Mouse (Mus musculus) kidney, adult 2 months (tissue): ENCODE measurements around the gene Tmem151a. TPM values are rescaled to one million over a fixed set of nuclear protein-coding genes. Genes with fewer than 3 reads are reported as not detected.

Experiments used
- DNase-seq: peaks from one replicate; pipeline ENCODE4 v3.0.0; 2021
- H3K27ac ChIP-seq: fragments of 200-500 bp; 2 replicates; pipeline ENCODE4 v1.5.1; 2012; ENCODE audit warnings: low read depth, low read length, control low read depth, inconsistent platforms; ENCODE audit not compliant: insufficient read depth
- H3K27me3 ChIP-seq: fragments of 200-500 bp; replicated peaks from 2 replicates; pipeline ENCODE4 v1.6.1; 2012; ENCODE audit warnings: mild to moderate bottlenecking, moderate library complexity, low read length, inconsistent platforms; ENCODE audit not compliant: control insufficient read depth, insufficient read depth
- H3K36me3 ChIP-seq: fragments of 200-500 bp; 2 replicates; pipeline ENCODE4 v1.6.1; 2012; ENCODE audit warnings: mild to moderate bottlenecking, moderate library complexity, low read length, inconsistent platforms; ENCODE audit not compliant: control insufficient read depth, insufficient read depth
- H3K4me1 ChIP-seq: fragments of 200-500 bp; 2 replicates; pipeline ENCODE4 v1.6.1; 2011; ENCODE audit warnings: low read length; ENCODE audit not compliant: control insufficient read depth, insufficient read depth
- H3K4me3 ChIP-seq: fragments of 200-500 bp; 2 replicates; pipeline ENCODE4 v1.5.1; 2011; ENCODE audit warnings: mild to moderate bottlenecking, low read depth, low read length, control low read depth; ENCODE audit not compliant: insufficient read depth
- CTCF ChIP-seq: fragments of 200-500 bp; conservative IDR thresholded peaks from 2 replicates; pipeline ENCODE4 v1.5.1; 2011; ENCODE audit warnings: low read depth, mild to moderate bottlenecking, control low read depth, low read length, moderate library complexity, mixed read lengths; ENCODE audit not compliant: insufficient read depth, insufficient read length
- POLR2A ChIP-seq: fragments of 200-500 bp; IDR thresholded peaks from one replicate; pipeline ENCODE4 v1.6.1; 2011; ENCODE audit warnings: low read depth, low read length, control low read depth
- WGBS: fragments of 180-500 bp; shearing (Covaris S2); methylation state at CpG from one replicate; pipeline ENCODE4 v1.1.7; 2018; 5-methylcytosine and 5-hydroxymethylcytosine counted together
- polyA plus RNA-seq: library from polyadenylated mRNA; depleted of rRNA; stranded (reverse); fragments of >200 nt; gene quantifications from 2 replicates; pipeline ENCODE4 v1.2.3, GENCODE M21; 2012

Tmem151a gene
- polyA plus RNA-seq, 1 experiment: 4.9 TPM

- H3K4me3 ChIP-seq: peak overlapping the region; percentile 71
- no peaks in the 10 kb centered on the region for H3K4me1 ChIP-seq
- WGBS: 3% methylated on average over 81 of the region's 83 CpGs
- peak; percentile 91 for DNase-seq
- no peaks in the 10 kb centered on the region for H3K36me3 ChIP-seq
- TF ChIP-seq POLR2A: no peak
- TF ChIP-seq CTCF: peak; percentile 80
- H3K27me3 ChIP-seq: no peaks in the 10 kb centered on the region
- peak overlapping the region; percentile 69 for H3K27ac ChIP-seq
Observed at GRCm38 (mm10) chr19:5117494-5118383, 32.4 kb upstream of the Tmem151a start.

- no peaks in the 10 kb centered on the region for H3K36me3 ChIP-seq
- H3K4me3 ChIP-seq: no peak overlapping the region
- no peaks in the 10 kb centered on the region for H3K27me3 ChIP-seq
- no peak for TF ChIP-seq POLR2A
- TF ChIP-seq CTCF: no peak
- H3K27ac ChIP-seq: no peak overlapping the region
- no peaks in the 10 kb centered on the region for H3K4me1 ChIP-seq
- WGBS: 95% methylated on average over 7 of the region's 7 CpGs
- no peak for DNase-seq
Observed at GRCm38 (mm10) chr19:5113783-5114182, 28.5 kb upstream of the Tmem151a start.

DNA sequence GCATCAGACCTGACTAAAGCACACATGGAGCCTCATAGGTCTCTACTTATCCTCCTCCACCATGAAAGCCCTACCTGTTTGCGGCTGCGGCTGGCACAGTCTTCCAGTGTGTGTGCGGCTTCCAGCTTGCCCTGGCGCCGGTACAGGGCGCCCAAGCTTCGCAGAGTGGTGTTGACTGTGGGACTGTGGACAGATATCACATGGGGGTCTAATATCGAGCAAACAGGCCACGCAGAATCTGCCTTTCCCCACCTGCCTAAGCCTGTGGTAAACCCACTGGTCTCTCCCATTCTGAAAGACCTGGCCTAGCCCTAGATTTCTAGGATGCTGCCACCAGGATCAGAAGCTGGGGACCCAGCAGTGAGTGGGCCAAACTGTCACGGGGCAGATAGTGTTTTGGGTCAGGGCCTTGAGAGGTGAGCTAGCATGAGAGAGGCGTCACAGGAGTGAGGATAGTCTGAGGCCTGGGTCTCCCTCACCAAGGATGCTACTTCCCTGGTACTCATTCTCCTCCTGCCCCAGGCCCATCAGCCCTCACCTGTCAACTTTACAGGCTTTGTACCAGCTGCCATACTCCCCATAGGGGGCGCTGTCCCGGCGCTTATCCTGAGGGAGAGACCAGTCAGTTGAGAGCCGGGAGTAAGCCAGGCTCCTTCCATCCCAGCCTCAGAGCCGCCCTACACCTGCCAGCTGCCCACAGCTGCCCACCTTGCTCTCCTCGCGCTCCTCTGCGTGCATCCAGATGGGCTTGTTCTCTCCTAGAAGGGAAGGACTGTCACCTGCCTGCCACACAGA, 24.5 kb upstream of the Tmem151a start:
- Histone ChIP-seq H3K27me3 (no peaks in the 10 kb centered on the region), H3K36me3 (no peaks in the 10 kb centered on the region), H3K4me1 (peaks cover 17% of the 10 kb centered on the region; the same call in 1 of the 2 replicates), H3K4me3 (no peak overlapping the region), H3K27ac (peak overlapping the region; percentile 57; the same call in 1 of the 2 replicates)
- no peak for TF ChIP-seq POLR2A
- TF ChIP-seq CTCF: 0 out of 2 replicates have a peak, but pooled peaks have one; percentile 27
- 71% methylated on average over 19 of the region's 19 CpGs for WGBS
- no peak for DNase-seq

- Histone ChIP-seq H3K36me3 (no peaks in the 10 kb centered on the region), H3K4me3 (no peak overlapping the region), H3K27ac (peak overlapping the region; percentile 57), H3K27me3 (no peaks in the 10 kb centered on the region), H3K4me1 (peaks cover 17% of the 10 kb centered on the region; the same call in 1 of the 2 replicates)
- 23% methylated on average over 4 of the region's 4 CpGs for WGBS
- TF ChIP-seq CTCF: no peak
- no peak for TF ChIP-seq POLR2A
- peak; percentile 84 for DNase-seq
Observed at GRCm38 (mm10) chr19:5108702-5109101, 23.4 kb upstream of the Tmem151a start.

DNA sequence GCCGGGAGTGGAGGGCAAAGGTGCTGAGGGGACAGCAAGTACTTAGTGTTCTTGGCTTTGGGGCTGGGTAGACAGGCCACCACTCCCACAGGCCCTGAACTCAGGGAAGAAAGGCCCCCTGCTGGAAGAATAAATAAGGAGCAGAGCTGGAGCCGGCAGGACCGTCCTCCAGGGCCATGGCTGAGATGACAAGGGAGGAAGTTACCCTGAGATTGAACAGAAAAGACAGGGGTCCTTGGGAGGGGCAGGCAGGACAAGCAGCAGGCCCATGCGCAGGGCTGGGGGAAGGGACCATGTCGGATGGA, 22.9 kb upstream of the Tmem151a start:
- H3K4me1 ChIP-seq: peaks cover 17% of the 10 kb centered on the region; the same call in 1 of the 2 replicates
- H3K27me3 ChIP-seq: no peaks in the 10 kb centered on the region
- WGBS: 15% methylated on average over 5 of the region's 5 CpGs
- TF ChIP-seq POLR2A (no peak), CTCF (peak; percentile 48)
- H3K4me3 ChIP-seq: no peak overlapping the region
- DNase-seq: peak; percentile 73
- H3K27ac ChIP-seq: peak overlapping the region; percentile 43
- no peaks in the 10 kb centered on the region for H3K36me3 ChIP-seq

DNA sequence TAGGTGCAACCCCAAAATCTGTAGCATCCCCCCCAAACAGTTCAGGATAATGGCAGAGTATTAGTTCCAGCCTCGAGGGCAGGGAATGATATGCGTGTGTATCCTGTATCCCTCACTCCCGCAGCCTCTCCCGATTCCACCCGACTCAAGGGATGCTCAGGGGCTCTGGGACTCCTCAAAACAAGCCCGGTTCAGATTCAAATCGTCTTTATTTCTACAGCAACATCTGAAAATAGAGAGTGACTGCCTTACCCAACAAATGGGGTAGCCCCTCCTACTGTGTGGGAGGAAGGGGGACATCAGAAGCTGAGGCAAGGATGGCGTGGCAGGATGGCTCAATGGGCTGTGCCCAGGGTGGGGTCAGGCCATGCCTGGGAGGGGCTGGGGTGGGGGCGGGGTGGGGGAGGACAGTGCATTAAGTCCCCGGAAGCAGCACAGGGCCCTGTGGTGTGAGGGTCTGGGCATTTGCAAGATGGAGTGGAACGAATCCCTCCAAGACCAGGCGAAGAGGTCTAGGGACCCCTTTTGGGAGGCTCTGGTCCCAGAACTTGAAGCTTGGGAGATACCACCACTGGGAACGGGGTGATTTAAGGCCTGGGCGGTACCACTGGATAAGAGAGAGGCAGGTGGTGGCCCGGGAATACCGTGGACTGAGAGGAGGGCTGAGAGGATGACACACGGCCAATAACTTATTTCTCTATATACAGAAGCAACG, 22.4 kb upstream of the Tmem151a start:
- no peaks in the 10 kb centered on the region for H3K36me3 ChIP-seq
- H3K4me3 ChIP-seq: no peak overlapping the region
- no peak for DNase-seq
- H3K27ac ChIP-seq: peak overlapping the region; percentile 13; the same call in 1 of the 2 replicates
- TF ChIP-seq POLR2A (no peak), CTCF (no peak)
- peaks cover 17% of the 10 kb centered on the region; the same call in 1 of the 2 replicates for H3K4me1 ChIP-seq
- no peaks in the 10 kb centered on the region for H3K27me3 ChIP-seq
- WGBS: 62% methylated on average over 18 of the region's 18 CpGs
